Mouse (Mus musculus): ENCODE data around the gene Bves.
"Not testable (repeated sequence)": the region's sequence is repeated elsewhere in the genome, so short reads cannot be mapped to it uniquely, and the experiment has no call there.

Bves gene

DNA sequence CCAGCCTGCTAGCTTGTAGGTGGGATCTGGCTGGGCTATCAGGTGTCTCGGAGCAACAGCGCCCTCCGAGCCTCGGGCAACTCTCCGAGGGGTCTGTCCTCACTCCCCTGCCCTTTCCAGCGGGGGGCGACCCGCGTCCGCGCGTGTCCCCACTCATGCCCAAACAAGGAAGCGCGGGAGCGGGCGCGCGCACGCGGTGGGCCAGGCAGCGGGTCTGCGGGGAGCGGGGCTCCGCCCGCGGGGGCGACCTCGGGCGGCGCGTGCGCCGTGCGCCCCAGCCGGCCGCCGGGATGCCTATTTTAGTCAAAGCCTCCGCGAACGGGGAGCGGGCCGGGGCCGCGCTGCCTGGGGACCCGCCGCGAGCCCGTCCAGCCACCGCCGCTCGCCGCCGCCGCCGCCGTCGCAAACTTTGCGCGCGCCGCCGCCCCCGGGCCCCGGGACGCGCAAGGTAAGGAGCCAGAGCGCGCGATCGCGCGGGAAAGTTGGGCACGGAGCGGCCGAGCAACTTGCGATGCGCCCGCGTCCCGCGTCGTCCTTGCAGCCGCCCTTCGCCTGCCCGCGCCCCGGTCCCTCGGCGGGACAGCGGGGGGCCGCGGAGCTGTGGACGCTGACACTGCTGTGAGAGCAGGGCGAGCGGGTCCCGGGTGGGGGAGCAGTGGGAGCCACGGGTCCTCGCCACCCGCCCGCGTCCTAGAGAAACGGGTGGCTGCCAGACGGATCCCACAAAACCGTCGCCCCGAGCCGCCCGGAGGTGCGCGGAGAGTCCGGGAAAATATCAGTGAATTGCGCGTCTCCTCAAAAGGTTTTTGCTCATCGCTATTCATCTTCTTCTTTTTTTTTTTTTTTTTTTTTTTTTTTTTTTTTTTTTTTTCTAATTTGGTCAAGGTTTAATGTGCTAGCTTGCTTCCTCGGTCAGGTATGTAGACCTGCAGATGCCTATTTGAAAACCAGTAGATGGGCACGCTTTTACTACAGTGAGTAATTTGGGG, at the start of gene Bves:
Gene Bves, plus strand, starts transcription at position 339 of the 989 bp plus-strand sequence.
- DNase-seq: no peak

DNA sequence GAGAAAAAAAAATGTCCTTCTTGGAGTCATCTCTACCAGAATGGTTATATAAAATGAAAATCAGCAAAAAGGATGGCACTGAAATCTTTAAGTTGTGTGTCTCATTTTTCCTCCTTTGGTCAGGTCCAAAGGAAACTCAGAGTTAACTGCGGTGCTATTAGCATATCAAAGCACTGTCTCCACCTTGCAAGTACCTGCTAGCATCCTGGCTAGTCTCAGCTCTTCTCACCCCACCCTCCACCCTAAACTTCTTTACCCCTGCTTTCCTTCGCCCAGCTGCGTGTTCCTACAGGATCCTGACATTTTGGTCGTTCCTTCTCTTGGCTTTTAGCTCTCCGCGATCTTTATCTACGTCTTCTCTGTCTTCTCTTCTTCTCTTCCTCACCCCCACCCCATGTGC, 47.2 kb upstream of the Bves start:
- DNase-seq: no peak

DNA sequence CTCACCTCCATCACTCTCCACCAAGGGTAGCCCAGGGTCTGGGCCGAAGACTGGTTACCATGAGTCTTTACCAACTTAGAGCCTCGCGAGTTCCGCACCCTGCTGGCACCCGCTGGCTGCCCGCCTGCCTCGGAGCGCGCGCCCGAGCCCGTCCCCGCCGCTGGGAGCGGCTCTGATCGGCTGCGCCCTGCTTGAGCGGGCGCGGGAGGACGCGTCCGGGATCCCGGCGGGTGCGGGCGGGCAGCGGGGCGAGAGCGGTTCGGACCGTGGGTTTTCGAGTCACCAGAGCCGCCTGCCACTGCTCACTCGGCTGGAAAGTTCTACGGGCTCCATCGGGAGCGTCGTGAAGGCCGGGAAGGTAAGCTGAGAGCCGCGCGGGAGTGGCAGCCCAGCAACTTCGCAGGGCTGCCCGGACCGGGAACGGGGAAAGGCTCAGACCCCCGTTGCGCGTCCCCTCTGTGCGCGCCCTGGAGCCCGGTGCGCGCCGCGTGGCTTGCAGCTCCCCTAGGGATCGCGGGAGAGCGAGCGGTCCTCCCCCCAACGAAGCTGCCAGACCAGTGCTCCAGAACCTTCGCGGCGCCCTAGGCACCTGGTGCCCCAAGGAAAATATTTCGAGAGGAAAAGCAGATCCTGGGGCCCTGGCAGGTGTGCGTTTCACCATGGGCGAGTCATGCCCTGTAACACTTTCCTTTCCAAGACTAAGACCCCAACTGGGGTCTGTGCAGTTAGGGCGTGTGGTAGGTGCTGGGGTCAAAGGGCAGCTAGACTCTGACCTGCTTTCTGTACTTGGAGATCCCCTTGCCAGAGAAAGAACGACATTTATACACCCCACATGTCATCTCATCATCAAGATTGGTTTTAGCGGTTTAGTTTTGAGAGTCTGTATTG, 46.1 kb upstream of the Bves start:
- DNase-seq: no peak

DNA sequence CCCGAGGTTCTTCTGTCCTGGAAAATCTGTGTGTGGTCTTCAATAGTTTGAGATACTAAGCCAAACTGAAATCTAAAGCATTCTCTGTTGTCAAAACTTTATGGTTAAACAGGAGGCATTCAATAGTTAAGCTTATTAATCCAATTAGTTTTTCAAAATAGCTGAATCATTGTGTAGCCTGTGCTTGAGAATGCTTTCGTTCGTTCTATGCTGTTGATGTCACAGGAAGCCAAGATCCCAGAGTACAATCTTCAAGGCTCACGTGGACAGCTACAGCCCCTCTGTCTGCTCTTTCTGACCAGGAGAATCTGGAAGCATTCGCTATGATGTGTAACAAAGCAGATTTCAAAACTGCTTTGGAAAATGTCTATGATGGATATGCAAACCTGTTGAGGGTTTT, 45.0 kb upstream of the Bves start:
- DNase-seq: no peak

DNA sequence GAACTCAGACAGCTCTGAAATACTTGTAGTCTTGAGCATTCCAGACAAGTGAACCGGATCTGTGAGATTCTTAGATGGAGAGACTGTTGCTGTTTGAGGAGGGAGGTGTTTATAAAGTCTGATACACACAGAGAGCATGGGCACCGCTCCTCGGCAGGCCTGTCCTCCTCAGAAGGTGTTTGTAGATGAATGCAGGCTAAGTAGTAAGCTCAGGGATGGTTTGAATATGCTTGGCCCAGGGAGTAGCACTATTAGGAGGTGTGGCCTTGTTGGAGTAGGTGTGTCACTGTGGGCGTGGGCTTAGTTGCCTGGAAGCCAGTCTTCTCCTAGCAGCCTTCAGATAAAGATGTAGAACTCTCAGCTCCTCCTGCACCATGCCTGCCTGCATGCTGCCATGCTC, 43.4 kb upstream of the Bves start:
- not testable (repeated sequence) for DNase-seq

DNA sequence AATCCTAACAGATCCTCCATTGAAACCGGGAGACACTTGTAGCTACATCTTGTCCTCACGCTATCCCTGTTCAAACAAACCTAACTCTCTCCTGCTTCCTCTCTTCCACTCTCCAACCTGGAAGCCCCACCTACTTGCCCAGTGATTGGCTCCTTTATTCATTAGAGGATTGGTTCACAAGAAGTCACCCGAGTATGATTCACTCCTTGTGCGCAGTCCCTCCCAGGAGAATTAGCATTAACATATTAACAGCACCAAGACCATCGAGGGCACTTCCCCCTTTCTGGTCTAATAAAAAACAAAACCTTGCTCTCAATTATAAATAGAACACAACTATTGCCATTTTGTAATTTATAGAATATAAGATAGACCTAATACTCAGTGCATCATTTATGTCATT, 40.5 kb upstream of the Bves start:
- DNase-seq: no peak

DNA sequence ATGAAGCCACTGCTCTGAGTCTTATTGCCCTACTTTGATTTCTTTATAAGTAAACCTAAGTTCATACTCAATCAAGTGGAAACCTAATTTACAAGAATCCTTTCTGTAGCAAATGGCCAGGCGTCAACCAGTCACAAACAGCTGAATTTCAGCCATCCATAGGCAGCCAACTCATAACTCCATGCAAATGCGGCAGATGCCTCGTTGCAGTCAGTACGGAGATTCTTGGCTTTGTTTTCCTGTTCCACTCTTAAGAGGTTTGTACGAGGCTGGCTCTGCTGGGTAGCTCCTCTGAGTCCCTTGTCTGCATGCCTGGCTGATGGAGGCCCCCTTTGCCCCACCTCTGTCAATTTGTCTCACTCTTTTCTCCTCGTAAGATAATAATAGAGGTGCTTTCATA, 37.1 kb upstream of the Bves start:
- no peak for DNase-seq

DNA sequence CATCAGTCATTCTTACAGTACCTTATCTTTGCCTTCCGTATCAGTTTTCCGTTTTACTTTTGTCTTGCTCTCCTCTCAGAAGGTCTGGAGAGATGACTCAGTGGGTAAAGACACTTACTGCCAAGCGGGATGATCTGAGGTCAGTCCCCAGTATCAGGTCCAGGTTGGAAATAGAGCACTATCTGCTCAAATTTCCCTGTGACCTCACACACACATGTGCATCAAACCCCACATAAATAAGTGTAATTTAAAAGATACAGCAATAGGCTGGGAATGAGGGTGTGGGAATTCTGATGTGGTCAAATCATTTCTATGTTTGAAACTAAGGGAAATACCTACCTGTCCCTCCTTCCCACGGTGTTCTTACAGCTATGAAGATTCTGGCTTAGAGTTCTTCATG, 36.1 kb upstream of the Bves start:
- DNase-seq: no peak

DNA sequence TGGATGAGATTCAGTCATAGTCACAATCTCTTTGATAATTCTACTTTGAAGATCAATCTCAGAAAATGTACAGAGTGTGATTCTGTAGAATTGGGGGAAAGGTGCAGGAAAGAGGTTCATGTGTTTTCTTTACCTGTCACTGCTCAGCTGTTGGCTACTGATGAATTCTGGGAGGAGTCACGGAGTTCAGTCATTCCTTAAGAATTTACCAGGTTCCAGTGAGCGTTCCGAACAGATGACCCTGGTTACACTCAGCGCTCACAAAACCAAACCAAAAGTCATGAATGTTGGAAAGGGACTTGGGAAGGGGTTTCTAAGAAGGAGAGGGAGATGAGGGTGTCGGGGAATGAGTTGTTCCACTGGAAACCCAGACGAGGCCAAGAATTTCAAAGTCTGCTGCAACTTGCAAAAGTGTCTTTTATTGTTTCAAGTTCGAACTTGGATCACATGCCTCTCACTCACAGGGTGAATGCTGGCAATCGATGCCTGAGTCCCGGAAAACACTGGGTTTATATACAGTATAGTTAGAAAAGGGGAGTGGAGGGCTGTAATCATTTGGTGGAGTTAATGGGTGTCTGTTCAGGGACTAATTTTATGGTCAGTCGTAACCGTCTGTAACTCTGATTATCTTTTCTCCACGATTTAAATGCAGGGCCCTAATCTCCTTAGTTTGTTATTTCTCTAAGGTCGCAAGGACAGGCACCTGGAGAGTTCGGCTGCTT, 32.1 kb upstream of the Bves start:
- DNase-seq: no peak

DNA sequence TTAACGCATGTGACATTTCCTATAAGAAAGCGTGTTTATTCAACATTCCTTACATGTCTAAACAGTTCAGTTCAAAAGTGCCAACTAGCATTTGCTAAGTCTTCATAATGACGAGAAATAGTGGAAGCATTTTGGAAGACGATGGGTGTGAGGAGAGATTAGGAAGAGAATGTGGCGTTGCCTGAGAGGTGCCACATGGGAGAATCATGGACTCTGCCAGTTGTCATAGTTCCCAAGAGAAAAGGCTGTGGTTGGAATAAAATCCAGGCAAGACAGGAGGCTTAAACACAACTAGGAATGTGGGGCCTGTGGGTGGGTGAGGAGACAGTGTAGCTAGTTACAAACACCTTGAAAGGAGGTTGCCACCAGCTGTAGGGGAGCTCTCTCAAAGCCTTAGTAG, 30.4 kb upstream of the Bves start:
- DNase-seq: no peak

DNA sequence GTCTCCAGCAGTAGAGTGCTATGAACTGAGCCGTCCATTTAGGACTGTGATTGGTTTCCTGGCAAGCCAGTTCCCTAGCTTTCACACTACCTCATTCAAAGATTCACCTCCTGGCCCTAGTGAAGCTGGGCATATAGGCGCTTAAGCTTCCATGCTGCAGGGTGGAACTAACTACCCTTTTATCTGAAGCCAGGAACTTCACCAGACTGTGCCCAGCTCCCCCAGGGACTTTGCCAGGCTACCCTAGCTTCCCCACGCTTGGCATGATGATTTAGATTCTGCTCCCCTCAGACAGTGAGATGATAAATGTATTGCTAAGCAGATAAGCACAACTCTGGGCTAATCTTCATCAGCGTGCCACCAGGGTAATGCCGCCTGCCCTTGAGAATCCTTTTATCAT, 24.4 kb upstream of the Bves start:
- DNase-seq: no peak

DNA sequence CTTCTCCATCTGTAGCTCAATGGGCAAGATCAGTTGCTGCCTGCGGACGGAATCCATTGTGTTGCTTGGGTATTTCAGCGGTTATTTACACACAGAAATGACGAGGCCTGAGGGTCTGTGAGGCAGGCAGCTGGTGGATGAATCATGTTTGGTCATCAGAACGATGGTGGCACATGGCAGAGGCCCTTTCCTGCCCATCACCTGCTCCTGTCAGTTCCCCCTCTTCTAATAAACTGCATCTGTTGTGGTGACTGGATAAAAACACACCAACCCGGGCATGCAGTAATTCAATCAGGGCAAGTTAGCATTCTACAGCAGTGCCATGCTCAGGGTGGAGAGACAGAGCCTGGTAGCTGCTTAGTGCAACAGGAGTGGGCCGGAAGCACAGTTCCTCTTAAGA, 23.9 kb upstream of the Bves start:
- no peak for DNase-seq

DNA sequence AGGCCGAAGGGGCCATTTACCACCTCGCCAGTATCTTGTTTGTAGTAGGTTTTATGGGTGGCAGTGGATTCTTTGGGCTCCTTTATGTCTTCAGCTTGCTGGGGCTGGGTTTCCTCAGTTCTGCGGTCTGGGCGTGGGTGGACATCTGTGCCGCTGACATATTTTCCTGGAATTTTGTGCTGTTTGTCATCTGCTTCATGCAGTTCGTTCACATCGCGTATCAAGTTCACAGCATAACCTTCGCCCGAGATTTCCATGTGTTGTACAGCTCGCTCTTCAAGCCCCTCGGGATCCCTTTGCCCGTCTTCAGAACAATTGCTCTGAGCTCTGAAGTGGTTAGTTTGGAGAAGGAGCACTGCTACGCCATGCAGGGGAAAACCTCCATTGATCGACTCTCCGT, 20.7 kb upstream of the Bves start:
- DNase-seq: no peak

DNA sequence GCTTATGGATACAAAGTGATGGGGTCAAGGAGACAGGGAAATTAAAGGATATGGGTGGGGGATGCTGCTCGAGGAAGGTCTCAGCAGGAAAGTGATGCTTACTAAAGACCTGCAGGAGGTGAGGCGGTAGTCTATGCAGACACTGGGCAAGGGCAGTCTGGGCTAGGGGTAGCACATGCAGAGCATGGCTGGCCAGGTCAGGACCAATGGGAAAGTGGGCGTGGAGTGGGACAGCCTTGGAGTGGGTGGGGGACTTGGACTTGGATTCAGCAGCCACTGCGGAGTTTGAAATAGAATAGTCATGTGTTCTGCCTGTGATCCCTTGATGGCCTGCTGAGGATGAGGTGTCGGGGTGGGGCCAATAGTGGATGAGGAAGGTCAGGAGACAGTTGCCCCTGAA, 16.6 kb upstream of the Bves start:
- no peak for DNase-seq

DNA sequence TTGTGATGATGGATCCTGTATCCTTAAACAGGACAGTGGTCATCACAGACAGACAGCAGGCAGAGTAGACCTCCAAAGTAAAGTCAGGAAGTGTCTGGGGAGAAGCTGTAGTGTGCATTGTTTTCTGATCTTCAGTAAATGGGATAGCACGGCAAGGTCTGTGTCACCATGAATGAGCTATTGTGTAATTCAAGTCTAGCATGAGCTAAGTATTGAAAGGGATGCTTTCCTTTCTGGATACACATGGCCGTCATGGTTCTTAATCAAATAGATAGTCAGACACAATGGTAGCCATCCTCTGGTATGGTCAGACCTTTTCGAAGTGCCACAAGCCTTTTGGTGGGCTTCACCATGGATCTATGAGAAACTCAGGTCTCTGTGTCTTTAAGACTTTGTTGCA, 15.3 kb upstream of the Bves start:
- no peak for DNase-seq

DNA sequence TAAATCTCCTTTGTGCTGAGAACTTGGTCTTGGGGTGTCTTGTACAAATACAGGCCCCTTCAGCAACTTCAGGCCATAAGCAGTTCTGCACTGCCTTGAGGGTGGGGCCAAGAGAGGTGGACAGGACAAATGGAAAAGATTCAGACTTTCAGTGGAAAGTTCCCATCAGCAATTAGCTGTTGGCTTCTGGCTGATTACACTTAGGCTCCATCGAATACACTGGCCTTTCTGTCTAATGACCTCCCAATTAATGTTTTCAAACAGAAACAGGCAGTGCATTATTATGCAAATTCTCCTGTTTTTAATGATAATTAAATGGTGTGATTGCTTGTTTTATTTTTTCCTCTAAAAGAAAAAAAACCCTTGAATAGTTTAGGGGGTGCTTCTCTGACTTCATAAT, 11.4 kb upstream of the Bves start:
- DNase-seq: no peak

DNA sequence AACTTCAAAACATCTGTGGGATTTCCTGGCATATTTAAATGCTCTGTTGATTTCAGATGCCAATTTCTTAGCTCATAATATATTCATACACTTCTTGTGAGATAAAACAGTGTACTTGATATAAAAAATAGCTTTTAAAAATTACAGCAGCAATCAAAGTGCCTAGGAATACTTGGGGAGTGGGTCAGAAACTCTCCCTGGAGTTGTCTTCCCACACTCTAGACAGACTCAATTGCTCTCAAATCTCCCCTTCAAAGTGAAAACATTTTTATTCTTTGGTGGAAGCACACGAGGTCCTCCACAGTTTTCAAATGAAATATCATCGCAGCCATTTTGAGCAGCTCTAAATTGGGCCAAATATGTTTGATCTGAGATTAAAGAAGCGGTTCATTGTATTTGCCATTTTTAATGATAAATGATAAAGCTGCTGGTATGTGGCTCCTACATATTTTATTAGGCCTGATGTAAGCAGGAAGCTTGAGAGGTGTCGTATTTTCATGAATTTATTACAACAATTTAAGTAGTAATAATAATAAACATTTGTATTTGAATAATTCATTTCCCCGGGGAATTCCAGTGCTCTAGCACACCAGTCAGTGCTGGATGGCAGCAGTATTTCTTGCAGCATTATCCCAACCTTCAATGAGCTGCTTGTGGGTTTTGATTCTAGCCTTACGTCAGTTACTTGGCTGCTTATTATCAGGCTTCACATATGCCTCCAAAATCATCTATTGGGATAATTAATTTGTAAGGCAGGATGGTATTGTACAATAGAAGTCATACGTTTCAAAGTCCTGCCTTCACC, 7.2 kb upstream of the Bves start:
- DNase-seq: no peak

DNA sequence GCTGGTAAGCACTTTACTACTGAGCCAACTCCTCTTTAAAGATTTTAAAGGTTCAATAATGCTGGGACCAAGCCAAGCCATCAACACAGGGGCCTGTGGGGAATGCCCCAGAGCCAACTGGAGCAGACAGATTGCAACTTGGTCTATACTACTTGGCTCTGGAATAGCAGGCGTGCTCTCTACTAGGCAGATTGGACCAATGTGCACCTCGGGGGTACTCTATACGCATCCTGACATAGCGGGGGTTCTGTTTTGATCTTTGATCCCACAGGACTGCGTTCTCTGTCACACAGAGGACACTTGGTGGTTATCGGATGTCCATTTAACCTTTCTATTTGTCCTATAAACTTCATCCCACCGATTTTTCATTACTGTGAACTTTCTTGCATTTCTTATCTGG, 647 bp upstream of the Bves start:
- DNase-seq: no peak

DNA sequence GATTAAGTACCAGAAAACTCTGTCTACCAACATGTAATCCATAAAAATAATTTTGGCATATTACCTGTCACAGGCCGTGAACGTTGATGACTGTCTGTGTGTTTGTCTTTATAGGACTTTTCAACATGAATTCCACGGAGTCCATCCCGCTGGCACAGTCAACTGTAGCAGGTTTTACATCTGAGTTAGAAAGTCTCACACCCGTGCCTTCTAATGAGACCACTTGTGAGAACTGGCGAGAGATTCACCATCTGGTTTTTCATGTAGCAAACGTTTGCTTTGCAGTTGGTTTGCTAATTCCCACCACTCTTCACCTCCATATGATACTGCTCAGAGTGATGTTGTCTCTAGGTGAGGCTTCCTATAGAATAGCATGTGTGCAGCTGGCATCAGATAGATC, 3.5 kb downstream of the Bves start:
- no peak for DNase-seq

DNA sequence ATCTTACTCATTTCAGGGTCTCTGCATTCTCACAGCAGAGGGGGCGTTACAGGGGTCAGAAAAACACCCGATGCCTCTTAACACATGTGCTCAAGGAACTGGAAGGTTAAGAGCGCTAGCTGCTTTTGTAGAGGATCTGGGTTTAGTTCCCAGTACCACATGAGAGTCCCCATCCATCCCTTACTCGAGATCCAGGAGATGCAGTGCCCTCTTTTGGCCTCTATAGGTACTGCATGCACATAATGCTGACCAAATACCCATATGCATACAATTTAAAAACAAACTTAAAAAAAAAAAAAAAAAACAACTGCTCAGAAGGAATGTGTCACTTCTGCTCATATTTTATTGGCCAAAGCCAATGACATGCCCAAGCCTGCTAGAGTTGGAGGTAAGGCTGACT, 8.8 kb downstream of the Bves start:
- no peak for DNase-seq

DNA sequence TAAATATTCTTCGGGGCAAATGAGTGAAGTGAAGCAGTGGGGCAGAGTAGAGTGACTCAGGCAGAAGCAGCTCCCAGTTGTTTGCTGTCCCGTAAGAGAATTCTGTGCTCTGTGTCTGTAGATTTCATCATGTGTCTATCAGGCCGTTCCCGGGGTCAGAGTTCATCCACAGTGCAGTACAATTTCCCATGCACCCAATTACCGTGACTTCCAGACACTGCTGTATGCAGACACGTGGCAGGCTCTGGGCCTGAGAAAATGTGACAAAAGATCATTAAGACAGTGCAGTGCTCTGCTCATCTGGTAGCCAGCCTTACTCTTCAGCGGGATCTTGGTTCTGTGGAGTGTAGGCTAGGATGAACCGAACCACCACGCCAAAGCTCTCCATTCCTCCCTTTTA, 9.6 kb downstream of the Bves start:
- DNase-seq: no peak

DNA sequence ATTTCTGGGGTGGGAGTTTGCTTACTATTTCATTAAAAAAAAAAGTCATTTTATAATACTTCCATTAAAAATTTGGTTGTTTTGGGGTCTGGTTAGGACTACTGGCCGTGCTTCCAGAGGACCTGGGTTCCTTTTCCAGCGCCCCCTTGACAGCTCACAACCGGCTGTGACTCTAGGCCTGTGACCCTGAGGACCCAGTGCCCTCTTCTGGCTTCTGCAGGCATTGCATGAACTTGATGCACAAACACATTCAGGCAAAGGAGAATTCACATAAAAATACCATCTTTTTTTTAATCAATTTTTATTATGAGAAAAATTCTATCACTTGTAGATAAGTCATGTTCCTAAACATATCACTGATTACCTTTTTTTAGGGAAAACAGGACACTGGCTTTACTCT, 12.6 kb downstream of the Bves start:
- not testable (repeated sequence) for DNase-seq

Measured in cerebellum, adult 11-12 months (tissue).